Mouse (Mus musculus): ENCODE measurements around the gene Rce1.
"Not testable (repeated sequence)": the region's sequence is repeated elsewhere in the genome, so short reads cannot be mapped to it uniquely, and the experiment has no call there.

Rce1 gene

DNA sequence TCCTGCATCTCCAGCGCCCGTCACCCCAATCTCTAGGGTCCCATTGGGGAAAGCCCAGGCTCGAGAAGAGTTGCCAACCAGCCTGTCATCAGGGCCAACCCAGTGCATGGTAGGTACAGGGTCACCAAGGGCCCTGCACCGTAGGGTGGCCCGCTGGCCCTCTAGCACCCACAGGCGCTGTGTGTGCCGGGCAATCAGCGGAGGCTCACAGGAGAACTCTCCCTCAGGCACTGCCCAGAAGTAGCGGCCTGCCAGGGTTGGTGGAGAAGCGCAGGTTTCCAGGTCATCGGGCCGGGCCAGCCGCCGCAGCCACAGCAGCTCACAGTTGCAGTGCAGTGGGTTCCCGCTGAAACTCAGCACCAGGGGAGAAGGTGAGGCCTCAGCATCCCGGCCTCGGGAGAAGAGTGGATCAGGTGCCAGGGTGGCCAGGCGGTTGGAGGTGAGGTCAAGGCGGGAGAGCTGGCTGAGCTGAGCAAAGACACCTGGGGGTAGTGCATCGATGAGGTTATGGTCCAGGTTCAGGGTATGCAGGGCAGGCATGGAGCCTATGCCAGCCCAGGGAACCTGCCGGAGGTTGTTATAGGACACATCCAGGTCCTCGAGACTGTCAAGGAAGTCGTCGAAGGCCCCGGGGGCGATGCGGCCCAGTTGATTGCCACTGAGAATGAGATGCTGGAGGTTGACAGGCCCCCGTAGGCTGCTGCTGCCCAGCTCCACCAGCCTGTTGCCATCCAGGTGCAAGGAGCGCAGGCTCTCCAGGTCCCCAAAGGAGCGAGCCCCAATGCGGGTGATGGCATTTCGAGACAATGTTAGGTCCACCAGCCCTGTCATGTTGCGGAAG, 11.8 kb downstream of the Rce1 start:
- no peak for DNase-seq (ENCODE audit: low spot score)

GRCm38 (mm10) chr19:4612181-4612961, 13.1 kb downstream of the Rce1 start:
- no peak for DNase-seq (ENCODE audit: low spot score)

DNA sequence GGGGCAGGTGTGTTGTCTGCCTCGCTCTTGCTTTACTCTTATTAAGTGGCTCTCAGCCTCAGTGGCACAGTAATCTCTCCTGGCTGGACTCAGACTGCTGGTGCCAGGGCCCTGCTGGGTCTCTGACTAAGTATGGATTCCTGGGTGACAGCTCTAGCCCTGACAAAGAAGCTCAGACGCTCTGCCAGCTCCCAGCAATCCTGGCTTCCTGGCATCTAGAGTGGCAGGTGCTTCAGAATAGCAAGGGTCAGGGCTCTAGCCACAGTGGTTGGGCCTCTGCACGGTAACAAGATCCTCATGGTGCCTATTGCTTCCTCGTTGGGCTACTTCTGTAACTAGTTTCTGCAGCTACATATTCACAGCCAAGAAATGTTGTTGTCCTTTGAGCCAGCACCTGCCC, 15.3 kb downstream of the Rce1 start:
- DNase-seq (ENCODE audit: low spot score), result no peak

DNA sequence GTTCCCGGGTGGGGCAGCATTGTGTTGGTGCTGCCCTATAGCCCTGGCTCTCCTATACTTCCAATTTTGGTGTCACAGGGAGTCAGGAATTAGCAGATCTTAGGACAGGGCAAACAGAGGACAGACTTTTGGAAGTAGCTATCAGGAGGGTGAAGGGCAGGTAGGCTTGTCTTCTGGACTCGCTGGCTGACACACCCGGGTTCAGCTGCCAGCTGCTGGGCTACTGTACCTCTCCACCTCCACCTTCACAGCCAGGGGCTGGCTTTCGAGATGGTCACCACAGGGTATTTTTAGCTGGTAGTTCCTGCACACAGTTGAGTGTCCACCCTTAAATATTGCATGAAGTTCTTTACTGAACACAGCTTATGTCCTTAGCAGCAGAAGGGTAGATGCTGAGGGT, 16.9 kb downstream of the Rce1 start:
- DNase-seq (ENCODE audit: low spot score), result no peak

DNA sequence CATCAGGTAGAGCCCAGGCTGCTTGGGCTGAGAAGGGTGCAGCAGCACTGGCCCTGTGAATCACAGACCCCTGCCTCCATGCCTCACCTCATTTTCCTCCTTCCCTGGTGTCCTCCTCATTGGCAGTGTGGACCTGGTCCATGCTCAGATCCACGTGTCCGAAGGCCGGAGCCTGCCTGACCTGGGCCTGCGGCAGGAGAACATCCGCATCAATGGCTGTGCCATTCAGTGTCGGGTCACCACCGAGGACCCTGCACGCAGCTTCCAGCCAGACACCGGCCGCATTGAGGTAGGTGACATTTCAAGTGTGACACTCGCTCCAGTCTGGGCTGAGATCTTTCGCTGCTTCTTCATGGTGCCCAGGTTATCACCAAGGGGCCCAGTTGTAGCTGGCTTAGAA, 18.0 kb downstream of the Rce1 start:
- DNase-seq (ENCODE audit: low spot score), result no peak

DNA sequence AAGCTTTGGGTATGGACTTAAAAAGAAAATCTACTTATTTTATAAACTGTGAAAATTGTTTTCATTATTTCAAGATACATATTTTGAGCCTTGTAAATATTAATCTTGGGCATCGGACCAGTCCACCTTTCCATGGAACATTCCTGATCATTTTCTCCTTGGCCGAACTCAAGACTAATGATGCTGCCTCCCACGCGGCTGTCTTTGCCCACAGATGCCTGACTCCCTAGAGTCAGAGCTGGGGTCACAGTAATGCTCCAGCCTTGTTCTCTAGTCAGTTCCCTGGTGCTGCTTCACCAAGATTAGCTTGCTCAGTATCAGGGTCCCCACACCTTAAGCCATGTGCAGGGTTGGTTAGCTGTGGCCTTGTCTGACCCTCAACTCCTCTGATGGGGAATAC, 19.8 kb downstream of the Rce1 start:
- DNase-seq (ENCODE audit: low spot score), result no peak

GRCm38 (mm10) chr19:4603801-4604723, 21.4 kb downstream of the Rce1 start:
- no peak for DNase-seq (ENCODE audit: low spot score)

DNA sequence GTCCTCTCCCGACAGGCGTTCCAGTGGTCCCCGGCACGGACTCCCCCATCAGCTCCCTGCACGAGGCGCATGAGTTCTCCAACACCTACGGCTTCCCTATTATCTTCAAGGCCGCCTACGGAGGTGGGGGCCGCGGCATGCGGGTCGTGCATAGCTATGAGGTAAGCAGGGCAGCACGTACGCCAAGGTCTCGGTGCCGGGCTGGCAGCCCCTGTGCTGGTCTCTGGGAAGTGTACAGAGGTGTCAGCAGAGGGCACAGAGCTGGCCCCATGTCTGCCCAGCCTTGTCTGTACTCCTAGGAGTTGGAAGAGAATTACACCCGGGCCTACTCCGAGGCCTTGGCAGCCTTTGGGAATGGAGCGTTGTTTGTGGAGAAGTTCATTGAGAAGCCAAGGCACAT, 23.0 kb downstream of the Rce1 start:
- DNase-seq (ENCODE audit: low spot score), result no peak

GRCm38 (mm10) chr19:4596071-4596470, 29.4 kb downstream of the Rce1 start:
- no peak for DNase-seq (ENCODE audit: low spot score)

DNA sequence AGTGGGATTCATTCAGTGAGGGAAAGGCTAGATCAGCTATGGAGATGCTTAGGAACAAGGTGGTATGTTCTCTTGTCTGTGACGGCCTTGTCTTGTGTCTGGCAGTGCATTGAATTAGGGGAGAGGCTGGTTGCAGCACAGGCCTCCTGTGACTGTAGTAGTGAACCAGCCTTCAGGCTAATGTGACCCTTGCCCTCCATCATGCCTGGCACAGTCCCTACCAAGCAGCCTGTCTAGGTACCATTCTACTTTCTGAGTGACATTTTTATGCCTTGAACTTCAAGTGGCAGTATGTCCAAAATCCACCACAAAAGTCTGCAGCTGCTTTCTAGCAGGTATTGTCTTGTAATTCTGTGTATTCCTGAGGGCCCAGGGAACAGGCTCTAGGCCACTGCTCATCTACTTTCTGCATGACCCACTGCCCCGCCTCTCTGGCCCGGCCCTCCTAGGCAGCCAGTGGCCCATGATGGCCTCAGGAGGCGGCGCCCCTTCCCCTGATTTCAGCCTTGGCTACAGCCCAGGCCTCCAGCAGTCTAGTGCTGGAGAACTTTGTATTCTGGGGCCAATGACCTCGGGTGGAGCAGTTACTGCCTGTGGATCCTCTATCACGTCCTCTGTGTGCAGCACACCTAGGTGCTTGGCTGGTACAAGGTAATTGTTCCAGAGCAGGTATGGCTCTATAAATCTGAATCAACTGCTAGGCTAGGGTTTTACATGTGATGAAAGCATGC, 31.5 kb downstream of the Rce1 start:
- no peak for DNase-seq (ENCODE audit: low spot score)

- DNase-seq (ENCODE audit: low spot score), result no peak
Measured at GRCm38 (mm10) chr19:4590025-4590424, 35.4 kb downstream of the Rce1 start.

DNA sequence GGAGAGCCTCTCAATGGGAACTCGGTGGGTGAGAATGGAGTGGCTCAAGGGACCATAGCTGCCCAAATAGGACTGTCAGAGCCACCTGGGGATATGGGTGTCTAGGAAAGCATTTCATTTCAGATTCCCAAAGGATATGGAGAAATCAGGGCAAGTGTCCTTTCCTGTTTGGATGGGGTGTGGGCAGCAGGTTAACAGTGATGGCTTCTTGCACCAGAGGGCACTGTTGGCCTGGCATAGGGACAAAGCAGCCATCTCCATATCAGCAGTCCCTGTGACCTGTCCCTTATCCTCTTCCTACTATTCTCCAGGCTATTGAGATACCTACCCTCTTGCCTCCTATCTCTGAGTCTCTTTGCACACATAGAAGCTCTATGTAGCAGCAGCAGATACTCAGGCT, 36.4 kb downstream of the Rce1 start:
- DNase-seq (ENCODE audit: low spot score), result no peak

GRCm38 (mm10) chr19:4588430-4588829, 37.0 kb downstream of the Rce1 start:
- DNase-seq (ENCODE audit: low spot score), result no peak

DNA sequence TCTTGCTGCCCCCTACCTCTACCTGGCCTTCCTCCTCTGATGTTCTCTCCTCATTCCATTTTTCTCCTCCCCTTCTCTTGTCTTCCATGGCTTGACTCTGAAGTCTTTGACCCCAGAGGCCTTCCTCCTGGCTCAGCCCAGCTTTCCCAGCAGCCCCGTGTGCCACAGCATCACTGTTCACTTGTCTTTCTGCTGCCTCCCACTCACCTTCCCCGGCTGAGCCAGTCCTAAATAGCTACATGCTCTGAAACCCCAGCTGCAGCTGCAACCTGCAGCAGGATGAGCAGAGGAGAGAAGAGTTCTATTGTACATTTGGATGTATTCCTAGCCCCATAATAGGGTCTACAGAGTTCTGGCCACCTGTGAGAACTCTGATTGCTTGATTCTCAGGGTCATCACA, 38.0 kb downstream of the Rce1 start:
- peak; percentile 55 for DNase-seq (ENCODE audit: low spot score)

DNA sequence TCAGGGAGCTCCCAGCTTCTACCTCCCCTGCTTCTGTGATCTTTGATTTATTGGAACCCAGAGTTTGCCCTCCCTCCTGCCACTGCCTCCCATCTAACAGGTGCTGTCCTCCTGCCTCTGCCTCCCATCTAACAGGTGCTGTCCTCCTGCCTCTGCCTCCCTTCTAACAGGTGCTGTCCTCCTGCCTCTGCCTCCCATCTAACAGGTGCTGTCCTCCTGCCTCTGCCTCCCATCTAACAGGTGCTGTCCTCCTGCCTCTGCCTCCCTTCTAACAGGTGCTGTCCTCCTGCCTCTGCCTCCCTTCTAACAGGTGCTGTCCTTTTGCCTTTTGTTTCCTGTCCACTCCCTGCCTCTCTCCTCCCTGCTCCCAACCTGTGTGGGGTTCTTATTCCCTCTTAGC, 38.7 kb downstream of the Rce1 start:
- not testable (repeated sequence) for DNase-seq (ENCODE audit: low spot score)

GRCm38 (mm10) chr19:4583856-4584255, 41.6 kb downstream of the Rce1 start:
- DNase-seq (ENCODE audit: low spot score), result no peak

DNA sequence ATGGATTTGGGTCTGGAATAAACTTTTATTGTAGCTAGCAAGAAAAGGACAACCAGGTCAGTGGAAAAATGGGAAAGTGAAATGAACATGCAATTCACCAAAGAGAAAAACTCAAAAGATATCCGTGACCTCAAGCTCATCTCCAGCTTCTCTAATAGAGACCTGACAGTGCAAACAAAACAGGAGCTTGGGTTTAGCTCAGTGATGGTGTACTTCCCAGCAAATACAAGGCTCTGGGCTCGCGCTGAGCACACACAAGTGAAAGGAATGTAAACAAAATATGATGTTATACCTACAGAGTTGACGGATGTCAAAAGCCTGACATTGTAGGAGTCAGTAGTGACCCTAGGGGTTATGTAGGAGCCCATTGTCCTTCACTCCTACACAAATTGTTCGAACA, 46.1 kb downstream of the Rce1 start:
- no peak for DNase-seq (ENCODE audit: low spot score)

- DNase-seq (ENCODE audit: low spot score), result no peak
Measured at GRCm38 (mm10) chr19:4578799-4579198, 46.6 kb downstream of the Rce1 start.

DNA sequence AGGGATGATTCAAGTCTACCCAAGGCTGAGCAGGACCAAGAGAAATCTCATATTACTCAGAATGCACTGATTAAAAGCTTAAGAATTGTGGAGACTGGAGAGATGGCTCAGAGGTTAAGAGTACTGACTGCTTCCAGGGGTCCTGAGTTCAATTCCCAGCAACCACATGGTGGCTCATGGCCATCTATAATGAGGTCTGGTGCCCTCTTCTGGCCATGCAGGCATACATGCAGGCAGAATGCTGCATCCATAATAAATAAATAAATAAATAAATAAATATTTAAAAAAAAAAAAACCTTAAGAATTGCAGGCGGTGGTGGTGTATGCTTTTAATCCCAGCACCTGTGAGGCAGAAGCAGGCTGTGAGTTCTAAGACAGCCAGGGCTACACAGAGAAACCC, 52.2 kb downstream of the Rce1 start:
- DNase-seq (ENCODE audit: low spot score), result no peak

Data from left cerebral cortex, adult 11 months (tissue).